Mouse (Mus musculus): ENCODE measurements around the gene Fbxl2. TPM values are rescaled to one million over a fixed set of nuclear protein-coding genes. Genes with fewer than 3 reads are reported as not detected.

Fbxl2 gene
- polyA plus RNA-seq, 1 experiment from 2014 or later, result 5.1 TPM

DNA sequence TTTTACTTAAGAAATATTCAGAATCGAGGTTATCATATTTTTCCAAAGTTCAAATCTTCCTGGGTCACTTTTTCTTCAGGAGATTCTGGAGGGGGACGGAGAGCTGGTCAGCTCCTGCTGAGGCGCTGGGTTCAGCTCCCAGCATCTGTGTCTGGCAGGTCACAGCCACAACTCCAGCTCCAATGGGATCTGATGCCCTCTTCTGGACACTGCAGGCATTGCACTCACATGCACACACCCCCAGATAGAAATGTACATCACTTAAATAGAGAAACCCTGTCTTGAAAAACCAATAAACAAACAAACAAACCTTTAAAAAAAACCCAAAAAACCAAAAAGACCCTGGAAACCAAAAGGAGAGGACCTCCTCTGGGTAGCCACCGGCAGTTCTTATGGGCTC lies 30.3 kb downstream of the Fbxl2 start:
- Histone ChIP-seq H3K4me2 (no peak overlapping the region), H3K9ac (no peak overlapping the region), H3K27ac (no peak overlapping the region), H3K4me3 (no peak overlapping the region), H3K4me1 (no peaks in the 10 kb centered on the region), H3K36me3 (no peaks in the 10 kb centered on the region), H3K27me3 (no peaks in the 10 kb centered on the region), H3K9me3 (no peaks in the 10 kb centered on the region)
- 88% methylated on average over 4 of the region's 4 CpGs for WGBS
- ATAC-seq (ENCODE audit: borderline replicate concordance, extremely low read depth, low FRiP score, low TSS enrichment), result no peak

DNA sequence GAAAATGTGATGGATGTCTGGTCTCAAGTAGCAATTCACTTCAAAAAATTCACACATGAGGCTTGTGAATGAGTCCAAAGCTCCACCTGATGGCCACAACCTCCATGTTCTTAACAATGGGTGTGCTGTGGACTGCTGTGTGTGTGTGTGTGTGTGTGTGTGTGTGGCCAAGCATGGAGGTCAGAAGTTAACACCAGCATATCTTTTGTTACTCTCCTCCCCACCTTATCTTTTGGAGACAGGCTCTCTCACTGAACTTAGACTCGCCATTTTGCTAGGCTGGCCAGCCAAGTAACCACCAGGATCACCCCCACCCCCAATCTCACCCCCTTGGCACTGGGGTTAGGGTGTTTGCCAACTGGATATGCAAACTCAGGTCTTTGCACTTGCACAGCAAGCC lies 32.0 kb downstream of the Fbxl2 start:
- WGBS, result 73% methylated on average over 1 of the region's 1 CpGs
- no peaks in the 10 kb centered on the region for H3K36me3 ChIP-seq
- no peaks in the 10 kb centered on the region for H3K27me3 ChIP-seq
- no peaks in the 10 kb centered on the region for H3K9me3 ChIP-seq
- no peak for ATAC-seq (ENCODE audit: borderline replicate concordance, extremely low read depth, low FRiP score, low TSS enrichment)
- no peak overlapping the region for H3K9ac ChIP-seq
- no peak overlapping the region for H3K27ac ChIP-seq
- no peak overlapping the region for H3K4me3 ChIP-seq
- no peaks in the 10 kb centered on the region for H3K4me1 ChIP-seq
- no peak overlapping the region for H3K4me2 ChIP-seq

DNA sequence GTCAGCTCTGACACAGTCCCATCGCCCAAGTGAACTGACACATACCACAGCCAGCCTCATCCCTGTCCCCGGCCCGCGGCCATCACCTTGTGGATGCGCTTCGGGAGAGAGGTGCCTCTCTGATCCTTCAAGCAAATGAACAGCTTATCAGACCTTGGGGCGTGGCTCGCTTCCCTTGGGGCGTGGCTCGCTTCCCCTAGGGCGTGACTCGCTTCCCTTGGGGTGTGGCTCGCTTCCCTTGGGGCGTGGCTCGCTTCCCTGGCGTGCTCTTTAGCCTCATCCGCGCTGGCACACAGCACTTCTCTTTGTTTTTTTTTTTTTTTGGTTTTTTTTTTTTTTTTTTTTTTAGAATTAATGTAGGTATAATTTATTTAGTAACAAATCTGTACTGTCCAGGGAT lies 34.8 kb downstream of the Fbxl2 start:
- no peak overlapping the region for H3K27ac ChIP-seq
- H3K9ac ChIP-seq, result no peak overlapping the region
- WGBS, result 60% methylated on average over 18 of the region's 18 CpGs
- no peak overlapping the region for H3K4me3 ChIP-seq
- H3K4me2 ChIP-seq, result no peak overlapping the region
- H3K36me3 ChIP-seq, result no peaks in the 10 kb centered on the region
- H3K4me1 ChIP-seq, result no peaks in the 10 kb centered on the region
- no peaks in the 10 kb centered on the region for H3K27me3 ChIP-seq
- H3K9me3 ChIP-seq, result no peaks in the 10 kb centered on the region
- no peak; the same call in 1 of the 2 replicates for ATAC-seq (ENCODE audit: borderline replicate concordance, extremely low read depth, low FRiP score, low TSS enrichment)

GRCm38 (mm10) chr9:114009526-114009925 lies 36.5 kb downstream of the Fbxl2 start:
- Histone ChIP-seq H3K36me3 (no peaks in the 10 kb centered on the region), H3K27me3 (no peaks in the 10 kb centered on the region), H3K9ac (no peak overlapping the region), H3K9me3 (no peaks in the 10 kb centered on the region), H3K27ac (no peak overlapping the region), H3K4me3 (no peak overlapping the region), H3K4me1 (no peaks in the 10 kb centered on the region), H3K4me2 (no peak overlapping the region)
- 54% methylated on average over 5 of the region's 5 CpGs for WGBS
- ATAC-seq (ENCODE audit: borderline replicate concordance, extremely low read depth, low FRiP score, low TSS enrichment), result no peak

- no peaks in the 10 kb centered on the region for H3K4me1 ChIP-seq
- H3K9ac ChIP-seq, result no peak overlapping the region
- WGBS, result 88% methylated on average over 9 of the region's 9 CpGs
- no peaks in the 10 kb centered on the region for H3K9me3 ChIP-seq
- H3K27me3 ChIP-seq, result no peaks in the 10 kb centered on the region
- H3K36me3 ChIP-seq, result no peaks in the 10 kb centered on the region
- H3K27ac ChIP-seq, result no peak overlapping the region
- H3K4me3 ChIP-seq, result no peak overlapping the region
- no peak for ATAC-seq (ENCODE audit: borderline replicate concordance, extremely low read depth, low FRiP score, low TSS enrichment)
- H3K4me2 ChIP-seq, result no peak overlapping the region
Measured at GRCm38 (mm10) chr9:114007850-114008350, 38.1 kb downstream of the Fbxl2 start.

DNA sequence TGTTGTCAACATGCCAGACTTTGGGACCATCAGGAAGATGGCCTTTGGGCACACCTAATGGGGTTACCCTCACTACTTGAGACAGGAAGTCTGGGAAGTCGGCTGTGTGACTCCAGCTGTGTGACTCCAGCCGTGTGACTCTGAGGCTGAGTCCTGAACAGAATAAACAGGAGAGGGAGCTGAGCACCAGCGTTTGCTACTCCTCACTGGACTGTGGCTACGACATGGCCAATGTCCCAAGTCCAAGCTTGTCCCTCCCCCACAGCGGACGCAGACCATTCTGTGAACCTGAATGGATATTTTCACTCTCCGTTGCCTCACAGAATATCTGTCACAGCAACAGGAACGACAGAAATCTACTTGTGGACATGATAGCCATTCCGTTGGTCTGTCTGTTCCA lies 39.2 kb downstream of the Fbxl2 start:
- Histone ChIP-seq H3K4me1 (no peaks in the 10 kb centered on the region), H3K36me3 (no peaks in the 10 kb centered on the region), H3K4me3 (no peak overlapping the region), H3K27ac (no peak overlapping the region), H3K9ac (no peak overlapping the region), H3K4me2 (no peak overlapping the region), H3K9me3 (no peaks in the 10 kb centered on the region), H3K27me3 (no peaks in the 10 kb centered on the region)
- no peak; the same call in 1 of the 2 replicates for ATAC-seq (ENCODE audit: borderline replicate concordance, extremely low read depth, low FRiP score, low TSS enrichment)
- 66% methylated on average over 9 of the region's 9 CpGs for WGBS

DNA sequence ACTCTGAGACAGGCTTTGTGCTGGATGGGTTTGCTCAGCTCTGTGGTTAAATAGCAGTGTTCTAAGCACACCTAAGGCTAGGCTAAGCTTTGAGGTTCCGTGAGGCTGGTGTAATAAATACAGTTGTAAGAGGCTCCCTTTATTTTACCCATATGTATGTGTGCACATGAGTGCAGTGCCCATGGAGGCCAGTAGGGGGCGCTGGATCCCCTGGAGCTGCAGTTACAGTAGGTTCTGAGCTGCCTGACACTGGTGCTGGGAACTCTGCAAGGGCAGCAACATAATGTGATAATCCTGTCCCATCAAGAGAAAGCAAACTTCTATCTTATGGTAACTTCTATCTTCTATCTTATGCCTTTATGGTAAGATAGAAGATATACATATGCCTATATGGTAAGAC lies 47.7 kb downstream of the Fbxl2 start:
- Histone ChIP-seq H3K36me3 (no peaks in the 10 kb centered on the region), H3K27ac (no peak overlapping the region), H3K9me3 (no peaks in the 10 kb centered on the region), H3K4me1 (no peaks in the 10 kb centered on the region), H3K27me3 (no peaks in the 10 kb centered on the region), H3K4me3 (no peak overlapping the region), H3K9ac (no peak overlapping the region), H3K4me2 (no peak overlapping the region)
- ATAC-seq (ENCODE audit: borderline replicate concordance, extremely low read depth, low FRiP score, low TSS enrichment), result no peak
- 51% methylated on average over 2 of the region's 2 CpGs for WGBS

DNA sequence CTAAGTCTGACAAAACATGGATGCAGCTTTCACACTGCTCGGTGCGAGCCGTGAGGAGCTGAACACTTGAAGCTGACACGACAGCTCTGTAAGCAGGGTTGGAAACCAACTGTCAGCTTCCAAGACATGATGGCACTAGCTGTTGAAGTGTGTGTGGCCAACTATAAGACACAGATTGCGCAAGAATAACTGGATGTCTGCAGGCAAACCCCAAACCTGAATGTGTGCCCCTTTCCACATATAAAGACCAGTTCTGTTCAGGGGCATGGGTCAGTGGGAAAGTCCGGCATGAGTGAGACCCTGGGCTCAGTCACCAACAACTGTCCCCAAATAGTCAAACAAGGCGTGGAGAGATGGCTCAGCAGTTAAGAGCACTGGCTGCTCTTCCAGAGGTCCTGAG lies 53.2 kb downstream of the Fbxl2 start:
- Histone ChIP-seq H3K36me3 (no peaks in the 10 kb centered on the region), H3K4me1 (no peaks in the 10 kb centered on the region), H3K27ac (no peak overlapping the region), H3K9ac (no peak overlapping the region), H3K27me3 (no peaks in the 10 kb centered on the region), H3K4me3 (no peak overlapping the region), H3K9me3 (no peaks in the 10 kb centered on the region), H3K4me2 (no peak overlapping the region)
- ATAC-seq (ENCODE audit: borderline replicate concordance, extremely low read depth, low FRiP score, low TSS enrichment), result no peak
- 82% methylated on average over 7 of the region's 7 CpGs for WGBS

- Histone ChIP-seq H3K27me3 (no peaks in the 10 kb centered on the region), H3K9me3 (no peaks in the 10 kb centered on the region), H3K4me1 (no peaks in the 10 kb centered on the region), H3K4me2 (peak overlapping the region; percentile 42), H3K27ac (no peak overlapping the region), H3K36me3 (no peaks in the 10 kb centered on the region), H3K9ac (no peak overlapping the region), H3K4me3 (no peak overlapping the region)
- ATAC-seq (ENCODE audit: borderline replicate concordance, extremely low read depth, low FRiP score, low TSS enrichment), result peak; percentile 78; the same call in 1 of the 2 replicates
- WGBS, result 17% methylated on average over 18 of the region's 18 CpGs
Measured at GRCm38 (mm10) chr9:113990547-113991248, 55.3 kb downstream of the Fbxl2 start.

- Histone ChIP-seq H3K36me3 (no peaks in the 10 kb centered on the region; the same call in 1 of the 2 replicates), H3K9ac (no peak overlapping the region), H3K27ac (no peak overlapping the region), H3K27me3 (no peaks in the 10 kb centered on the region), H3K9me3 (no peaks in the 10 kb centered on the region), H3K4me3 (no peak overlapping the region), H3K4me1 (no peaks in the 10 kb centered on the region), H3K4me2 (no peak overlapping the region)
- ATAC-seq (ENCODE audit: borderline replicate concordance, extremely low read depth, low FRiP score, low TSS enrichment), result no peak
- 71% methylated on average over 13 of the region's 13 CpGs for WGBS
Measured at GRCm38 (mm10) chr9:113984946-113985620, 60.9 kb downstream of the Fbxl2 start.

DNA sequence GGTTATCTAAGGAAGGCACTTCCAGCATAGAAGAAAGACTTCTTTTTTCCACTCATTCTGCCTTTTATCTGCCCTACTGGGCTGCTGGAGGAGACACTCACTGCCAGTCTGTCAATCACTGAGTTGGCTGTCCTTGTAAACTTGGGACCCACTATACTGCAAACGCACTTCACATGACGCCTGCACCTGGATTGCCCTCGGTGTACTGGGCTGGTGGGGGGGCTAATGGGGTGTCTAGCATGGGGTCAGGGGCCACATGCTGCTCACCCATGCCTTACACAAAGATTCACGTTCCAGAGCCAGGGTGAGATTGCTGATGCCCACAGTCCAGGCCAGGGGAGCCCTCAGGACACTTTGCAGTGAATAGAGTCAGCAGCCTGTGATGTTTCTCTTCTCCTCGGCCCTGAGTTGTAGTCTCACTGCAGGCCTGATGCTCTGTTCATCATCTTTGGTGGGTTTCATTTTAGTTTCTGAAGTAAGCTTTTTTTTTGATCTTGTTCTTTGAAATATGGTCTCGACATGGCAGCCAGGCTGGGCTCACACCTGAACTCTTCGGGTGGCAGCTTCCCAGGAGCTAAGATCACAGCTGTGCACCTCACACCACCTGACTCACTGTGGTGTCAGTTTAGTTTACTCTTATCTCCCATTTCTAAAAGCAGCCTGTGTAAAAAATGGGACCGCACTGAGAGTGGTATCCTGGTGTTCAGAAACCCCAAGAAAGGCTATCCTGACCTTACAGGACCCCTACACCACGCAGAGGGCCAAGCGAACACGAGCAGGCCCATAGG lies 62.9 kb downstream of the Fbxl2 start:
- Histone ChIP-seq H3K27me3 (no peaks in the 10 kb centered on the region), H3K27ac (no peak overlapping the region), H3K36me3 (peaks cover 12% of the 10 kb centered on the region; the same call in 1 of the 2 replicates), H3K4me1 (no peaks in the 10 kb centered on the region), H3K9me3 (no peaks in the 10 kb centered on the region), H3K9ac (no peak overlapping the region), H3K4me2 (no peak overlapping the region), H3K4me3 (no peak overlapping the region)
- ATAC-seq (ENCODE audit: borderline replicate concordance, extremely low read depth, low FRiP score, low TSS enrichment), result no peak
- 73% methylated on average over 11 of the region's 11 CpGs for WGBS

GRCm38 (mm10) chr9:113982451-113982850 lies 63.5 kb downstream of the Fbxl2 start:
- no peak overlapping the region for H3K27ac ChIP-seq
- H3K4me3 ChIP-seq, result no peak overlapping the region
- H3K9me3 ChIP-seq, result no peaks in the 10 kb centered on the region
- no peaks in the 10 kb centered on the region for H3K27me3 ChIP-seq
- 68% methylated on average over 2 of the region's 2 CpGs for WGBS
- H3K9ac ChIP-seq, result no peak overlapping the region
- peaks cover 14% of the 10 kb centered on the region; the same call in 1 of the 2 replicates for H3K36me3 ChIP-seq
- H3K4me2 ChIP-seq, result no peak overlapping the region
- no peak for ATAC-seq (ENCODE audit: borderline replicate concordance, extremely low read depth, low FRiP score, low TSS enrichment)
- no peaks in the 10 kb centered on the region for H3K4me1 ChIP-seq

Data from lung, embryonic 15.5 days (tissue).